Mouse (Mus musculus): Measurements from ENCODE around the gene Gm42688. TPM values are rescaled to one million over a fixed set of nuclear protein-coding genes. Genes with fewer than 3 reads are reported as not detected.

Gene Gm42688
- polyA plus RNA-seq, 1 experiment from 2014 or later: 4.3 TPM

DNA sequence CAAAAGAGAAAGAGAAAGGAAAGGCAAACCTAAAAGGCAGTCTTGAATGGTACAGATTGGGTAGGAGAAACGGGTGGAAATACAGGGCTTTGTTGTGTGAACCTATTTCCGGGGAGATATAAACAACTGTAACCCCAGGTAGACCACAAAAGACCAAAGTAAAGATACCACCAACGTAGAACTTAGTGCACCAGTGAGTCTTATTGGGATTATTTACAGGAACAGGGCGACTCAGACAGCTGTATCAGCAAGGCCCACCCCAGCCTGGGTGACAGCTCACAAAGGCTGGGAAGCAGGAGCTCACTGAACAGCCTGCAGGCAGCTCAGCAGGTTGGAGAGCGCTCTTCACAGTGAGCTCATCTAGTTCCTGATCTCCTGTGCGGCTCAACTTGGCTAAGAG lies 5.4 kb upstream of the Gm42688 start:
- H3K36me3 ChIP-seq (ENCODE audit: control insufficient read depth, insufficient read depth, low read length): no peaks in the 10 kb centered on the region
- ATAC-seq (ENCODE audit: low FRiP score, low TSS enrichment) (no peak), DNase-seq (no peak)
- H3K9ac ChIP-seq (replicated peaks; ENCODE audit: low read length): no peak overlapping the region
- H3K9me3 ChIP-seq (ENCODE audit: control insufficient read depth, low read length): no peaks in the 10 kb centered on the region
- no peak overlapping the region for H3K27ac ChIP-seq (replicated peaks; ENCODE audit: low read depth, low read length)
- no peak overlapping the region for H3K4me3 ChIP-seq (replicated peaks; ENCODE audit: low read depth, low read length)
- WGBS: 37% methylated on average over 6 of the region's 6 CpGs
- 0 out of 2 replicates have a peak, but pooled peaks cover 4% of the 10 kb centered on the region for H3K4me1 ChIP-seq (ENCODE audit: control insufficient read depth, insufficient read depth, low read length)
- H3K4me2 ChIP-seq (ENCODE audit: low read length): no peak overlapping the region
- H3K27me3 ChIP-seq (ENCODE audit: control insufficient read depth, insufficient read depth, low read length): peaks cover 5% of the 10 kb centered on the region; the same call in 1 of the 2 replicates

DNA sequence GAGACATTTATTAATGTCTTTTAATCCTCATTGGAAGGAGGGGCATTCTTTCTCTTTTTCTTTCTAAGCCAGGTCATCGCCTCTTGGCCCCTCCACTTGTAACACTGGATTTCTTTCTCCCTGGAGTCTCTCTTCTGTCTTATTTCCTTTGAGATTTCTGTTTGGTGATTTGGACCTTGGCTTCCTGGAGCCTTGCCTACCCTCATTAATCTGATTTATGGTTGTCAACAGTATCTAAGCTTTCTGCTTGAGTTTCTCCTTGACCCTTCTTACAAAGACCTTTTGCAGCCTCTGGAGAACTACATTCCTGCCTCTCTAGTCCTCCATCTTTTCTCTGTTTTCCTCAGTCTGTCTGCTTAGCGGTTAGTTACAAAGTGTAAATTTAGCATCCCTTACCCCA lies 3.0 kb upstream of the Gm42688 start:
- DNase-seq (no peak), ATAC-seq (ENCODE audit: low FRiP score, low TSS enrichment) (no peak)
- Histone ChIP-seq H3K9me3 (ENCODE audit: control insufficient read depth, low read length) (no peaks in the 10 kb centered on the region), H3K4me1 (ENCODE audit: control insufficient read depth, insufficient read depth, low read length) (peaks cover 14% of the 10 kb centered on the region), H3K4me2 (ENCODE audit: low read length) (no peak overlapping the region), H3K27me3 (ENCODE audit: control insufficient read depth, insufficient read depth, low read length) (no peaks in the 10 kb centered on the region), H3K4me3 (replicated peaks; ENCODE audit: low read depth, low read length) (no peak overlapping the region), H3K9ac (replicated peaks; ENCODE audit: low read length) (no peak overlapping the region), H3K36me3 (ENCODE audit: control insufficient read depth, insufficient read depth, low read length) (no peaks in the 10 kb centered on the region), H3K27ac (replicated peaks; ENCODE audit: low read depth, low read length) (no peak overlapping the region)
- 74% methylated on average over 2 of the region's 2 CpGs for WGBS

DNA sequence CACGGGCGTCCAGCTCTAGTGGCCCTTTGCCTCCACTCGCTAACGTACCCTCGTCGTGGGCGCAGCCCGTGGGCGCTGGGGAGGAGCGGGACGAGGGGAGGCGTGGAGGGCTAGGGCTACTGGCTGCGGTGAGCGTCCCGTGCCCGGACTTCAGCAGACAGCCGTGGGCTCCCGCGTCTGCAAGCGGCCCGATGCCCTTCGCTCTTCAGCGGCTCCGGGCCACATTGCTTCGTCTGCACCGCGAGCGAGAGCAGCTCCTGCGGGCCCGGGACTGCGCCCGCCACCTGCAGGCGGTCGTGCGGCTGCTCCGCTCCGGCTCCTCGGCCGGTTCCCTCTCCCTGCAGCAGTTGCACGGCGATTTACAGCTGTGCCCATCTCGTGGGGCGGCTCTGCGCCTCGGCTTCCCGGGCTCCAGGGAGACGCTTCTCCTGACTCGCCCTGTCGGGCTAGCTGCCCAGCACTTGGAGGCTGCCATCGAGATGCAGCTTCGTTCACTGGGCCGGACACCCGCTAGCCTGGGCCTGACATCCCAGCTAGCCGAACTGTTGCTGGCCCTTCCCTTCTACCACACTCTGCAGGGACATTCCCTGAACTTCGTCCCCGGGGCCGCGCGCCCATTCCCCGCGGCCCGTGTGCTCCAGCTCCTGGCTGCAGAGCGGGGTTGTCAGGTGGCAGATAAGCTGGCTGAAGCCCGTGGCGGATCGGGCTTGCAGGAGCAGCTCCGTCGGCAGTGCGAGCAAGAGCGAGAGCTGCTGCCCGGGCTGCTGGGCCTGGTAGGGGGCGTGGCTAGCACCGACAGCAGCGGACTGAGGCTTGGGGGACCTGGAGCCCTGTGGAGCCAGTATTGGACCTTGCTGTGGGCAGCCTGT lies 505 bp downstream of the Gm42688 start:
- DNase-seq: peak; percentile 80
- Histone ChIP-seq H3K9me3 (ENCODE audit: control insufficient read depth, low read length) (no peaks in the 10 kb centered on the region), H3K4me3 (replicated peaks; ENCODE audit: low read depth, low read length) (peak overlapping the region; percentile 77), H3K36me3 (ENCODE audit: control insufficient read depth, insufficient read depth, low read length) (no peaks in the 10 kb centered on the region), H3K27ac (replicated peaks; ENCODE audit: low read depth, low read length) (peak overlapping the region; percentile 82), H3K9ac (replicated peaks; ENCODE audit: low read length) (peak overlapping the region; percentile 75), H3K27me3 (ENCODE audit: control insufficient read depth, insufficient read depth, low read length) (no peaks in the 10 kb centered on the region), H3K4me2 (ENCODE audit: low read length) (peak overlapping the region; percentile 99), H3K4me1 (ENCODE audit: control insufficient read depth, insufficient read depth, low read length) (peaks cover 14% of the 10 kb centered on the region)
- peak; percentile 79 for ATAC-seq (ENCODE audit: low FRiP score, low TSS enrichment)
- under 1% methylated on average over 74 of the region's 74 CpGs for whole genome bisulfite sequencing

DNA sequence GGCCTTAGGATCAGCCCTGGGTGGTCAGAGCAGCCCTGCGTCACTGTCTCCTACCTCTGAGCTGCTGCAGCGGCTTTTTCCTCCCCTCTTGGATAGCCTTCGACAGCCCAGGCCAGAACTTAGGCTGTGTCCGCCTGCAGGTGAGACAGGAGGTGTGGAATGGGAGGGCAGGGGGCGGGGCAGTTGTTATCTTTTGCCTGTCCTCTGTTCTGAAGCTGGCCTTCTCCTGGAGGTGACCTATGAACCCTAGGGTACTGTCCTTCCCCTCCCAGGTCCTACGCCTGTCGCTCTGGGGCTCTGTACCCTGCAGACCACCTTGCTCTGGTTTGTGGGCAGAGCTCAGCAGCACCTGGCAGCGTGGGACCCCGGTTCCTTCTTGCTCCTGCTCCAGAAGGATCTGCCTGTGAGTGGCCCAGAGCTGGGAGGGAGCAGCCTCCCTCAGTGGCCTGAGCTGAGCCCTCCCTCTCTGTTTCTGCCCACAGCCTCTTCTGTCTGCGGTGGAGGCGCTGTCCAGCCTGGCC lies 1.8 kb downstream of the Gm42688 start:
- 44% methylated on average over 11 of the region's 11 CpGs for WGBS
- Histone ChIP-seq H3K27ac (replicated peaks; ENCODE audit: low read depth, low read length) (no peak overlapping the region), H3K4me3 (replicated peaks; ENCODE audit: low read depth, low read length) (peak overlapping the region; percentile 77)

DNA sequence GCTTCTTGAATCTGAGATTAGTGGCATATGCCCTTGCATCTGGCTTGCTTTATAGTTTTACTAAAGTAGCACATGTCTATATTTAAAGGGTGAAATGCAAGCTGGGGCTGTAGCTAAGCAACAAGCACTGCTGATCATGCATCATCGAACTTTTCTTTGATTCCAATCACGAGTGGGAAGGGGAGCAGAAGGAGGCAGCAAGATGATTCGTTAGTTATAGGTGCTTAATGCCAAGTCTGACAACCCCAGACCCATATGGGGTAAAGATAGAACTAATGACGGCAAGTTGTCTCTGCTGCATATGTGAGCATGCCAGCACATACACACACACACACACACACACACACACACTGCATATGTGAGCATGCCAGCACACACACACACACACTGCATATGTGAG lies 2.7 kb downstream of the Gm42688 start:
- Histone ChIP-seq H3K27me3 (ENCODE audit: control insufficient read depth, insufficient read depth, low read length) (no peaks in the 10 kb centered on the region), H3K9me3 (ENCODE audit: control insufficient read depth, low read length) (no peaks in the 10 kb centered on the region), H3K4me2 (ENCODE audit: low read length) (no peak overlapping the region), H3K4me1 (ENCODE audit: control insufficient read depth, insufficient read depth, low read length) (peaks cover 26% of the 10 kb centered on the region), H3K9ac (replicated peaks; ENCODE audit: low read length) (no peak overlapping the region), H3K36me3 (ENCODE audit: control insufficient read depth, insufficient read depth, low read length) (no peaks in the 10 kb centered on the region), H3K27ac (replicated peaks; ENCODE audit: low read depth, low read length) (no peak overlapping the region), H3K4me3 (replicated peaks; ENCODE audit: low read depth, low read length) (no peak overlapping the region)
- ATAC-seq (ENCODE audit: low FRiP score, low TSS enrichment): no peak
- DNase-seq: no peak
- 75% methylated on average over 4 of the region's 4 CpGs for WGBS

More for the DNA sequence above, 1.8 kb downstream of the Gm42688 start:
- Histone ChIP-seq H3K27me3 (ENCODE audit: control insufficient read depth, insufficient read depth, low read length) (no peaks in the 10 kb centered on the region), H3K36me3 (ENCODE audit: control insufficient read depth, insufficient read depth, low read length) (no peaks in the 10 kb centered on the region), H3K9ac (replicated peaks; ENCODE audit: low read length) (peak overlapping the region; percentile 75), H3K4me1 (ENCODE audit: control insufficient read depth, insufficient read depth, low read length) (peaks cover 21% of the 10 kb centered on the region), H3K9me3 (ENCODE audit: control insufficient read depth, low read length) (no peaks in the 10 kb centered on the region), H3K4me2 (ENCODE audit: low read length) (peak overlapping the region; percentile 99)
- ATAC-seq (ENCODE audit: low FRiP score, low TSS enrichment): no peak
- no peak for DNase-seq

DNA sequence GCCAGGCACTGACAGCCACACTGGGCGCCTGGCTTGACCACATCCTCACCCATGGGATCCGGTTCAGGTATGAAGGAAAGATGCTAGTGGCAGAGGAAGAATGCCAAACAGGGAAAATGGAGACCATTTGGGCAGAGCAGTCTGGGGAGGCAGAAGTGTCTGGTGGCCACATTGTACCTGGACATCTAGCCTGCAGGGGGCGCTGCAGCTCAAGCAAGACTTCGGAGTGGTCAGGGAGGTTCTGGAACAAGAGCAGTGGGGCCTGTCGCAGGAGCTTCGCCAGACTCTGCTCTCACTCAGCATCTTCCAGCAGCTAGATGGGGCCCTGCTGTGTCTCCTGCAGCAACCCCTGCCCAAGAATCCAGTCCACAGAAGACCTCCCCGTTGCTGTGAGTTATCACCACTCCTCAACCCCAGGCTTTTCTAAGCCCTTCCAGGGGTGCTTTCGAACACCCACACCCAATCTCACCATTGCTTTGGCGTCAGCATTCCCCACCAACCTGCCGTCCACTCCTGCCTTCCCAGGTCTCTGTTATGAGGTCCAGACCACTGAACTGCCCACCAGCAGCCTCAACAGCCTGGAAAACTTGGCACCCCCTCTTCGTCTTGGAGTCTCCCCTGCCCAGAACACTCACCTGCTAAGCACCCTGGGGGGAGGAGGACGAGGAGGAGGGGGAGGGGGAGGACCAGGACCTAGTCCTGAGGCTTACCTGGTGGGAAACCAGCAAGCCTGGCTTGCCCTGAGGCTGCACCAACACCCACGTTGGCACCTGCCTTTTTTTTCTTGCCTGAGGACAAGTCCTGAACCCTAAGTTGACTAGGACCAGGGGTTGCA lies 6.4 kb downstream of the Gm42688 start:
- peak overlapping the region; percentile 90 for H3K4me3 ChIP-seq (replicated peaks; ENCODE audit: low read depth, low read length)
- H3K36me3 ChIP-seq (ENCODE audit: control insufficient read depth, insufficient read depth, low read length): 0 out of 2 replicates have a peak, but pooled peaks cover 8% of the 10 kb centered on the region
- no peaks in the 10 kb centered on the region for H3K9me3 ChIP-seq (ENCODE audit: control insufficient read depth, low read length)
- WGBS: 33% methylated on average over 13 of the region's 13 CpGs
- H3K4me1 ChIP-seq (ENCODE audit: control insufficient read depth, insufficient read depth, low read length): peaks cover 26% of the 10 kb centered on the region
- H3K27me3 ChIP-seq (ENCODE audit: control insufficient read depth, insufficient read depth, low read length): no peaks in the 10 kb centered on the region
- peak overlapping the region; percentile 88; the same call in 1 of the 2 replicates for H3K9ac ChIP-seq (replicated peaks; ENCODE audit: low read length)
- peak overlapping the region; percentile 91 for H3K4me2 ChIP-seq (ENCODE audit: low read length)
- no peak for ATAC-seq (ENCODE audit: low FRiP score, low TSS enrichment)
- peak overlapping the region; percentile 83; the same call in 1 of the 2 replicates for H3K27ac ChIP-seq (replicated peaks; ENCODE audit: low read depth, low read length)
- DNase-seq: peak; percentile 76

DNA sequence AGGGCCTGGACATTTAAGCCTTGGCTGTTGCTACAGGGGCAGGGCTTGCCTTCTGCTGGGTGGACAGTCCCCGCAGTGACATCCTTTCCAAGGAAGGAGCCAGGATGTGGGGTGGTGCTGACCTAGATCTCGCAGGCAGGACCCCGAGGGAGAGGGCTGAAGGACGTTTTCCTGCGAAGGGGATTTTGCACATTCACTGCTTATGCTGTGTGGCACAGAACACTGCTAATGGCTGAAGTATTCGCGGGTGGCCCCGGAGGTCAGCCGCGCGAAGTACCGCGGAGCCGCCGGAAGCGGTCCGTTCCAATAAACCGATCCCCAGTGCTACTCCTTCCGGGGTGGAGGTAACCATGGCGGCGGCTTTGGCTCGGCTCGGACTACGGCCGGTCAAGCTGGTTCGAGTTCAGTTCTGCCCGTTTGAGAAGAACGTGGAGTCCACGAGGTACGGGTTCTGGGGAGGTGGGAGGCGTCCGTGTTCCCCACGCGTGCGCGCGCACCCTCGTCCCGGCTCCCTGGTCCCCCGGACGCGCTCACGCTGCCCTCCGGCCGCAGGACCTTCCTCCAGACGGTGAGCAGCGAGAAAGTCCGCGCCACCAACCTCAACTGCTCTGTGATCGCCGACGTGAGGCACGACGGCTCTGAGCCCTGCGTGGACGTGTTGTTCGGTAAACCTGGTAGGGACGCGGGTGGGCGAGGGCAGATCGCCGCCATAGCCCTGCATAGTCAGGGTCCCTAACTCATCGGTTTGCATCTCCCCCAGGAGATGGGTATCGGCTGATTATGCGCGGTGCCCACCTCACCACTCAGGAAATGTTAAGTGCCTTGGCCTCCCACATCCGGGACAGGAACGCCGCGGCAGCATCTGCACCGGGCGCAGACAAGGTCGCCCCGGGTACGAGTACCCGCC lies 7.6 kb downstream of the Gm42688 start, which contains the start of gene Mrpl53:
Mrpl53 (plus strand) TSS at position 279 of the 907 bp plus-strand sequence.
- 0 out of 2 replicates have a peak, but pooled peaks cover 8% of the 10 kb centered on the region for H3K36me3 ChIP-seq (ENCODE audit: control insufficient read depth, insufficient read depth, low read length)
- no peaks in the 10 kb centered on the region for H3K27me3 ChIP-seq (ENCODE audit: control insufficient read depth, insufficient read depth, low read length)
- H3K9ac ChIP-seq (replicated peaks; ENCODE audit: low read length): peak within 1 kb of the TSS; percentile 88
- peak within 1 kb of the TSS; percentile 91 for H3K4me2 ChIP-seq (ENCODE audit: low read length)
- peak; percentile 90 for ATAC-seq (ENCODE audit: low FRiP score, low TSS enrichment)
- peaks cover 20% of the 10 kb centered on the region for H3K4me1 ChIP-seq (ENCODE audit: control insufficient read depth, insufficient read depth, low read length)
- peak within 1 kb of the TSS; percentile 90 for H3K4me3 ChIP-seq (replicated peaks; ENCODE audit: low read depth, low read length)
- peak within 1 kb of the TSS; percentile 83 for H3K27ac ChIP-seq (replicated peaks; ENCODE audit: low read depth, low read length)
- under 1% methylated on average over 76 of the region's 76 CpGs for WGBS
- no peaks in the 10 kb centered on the region for H3K9me3 ChIP-seq (ENCODE audit: control insufficient read depth, low read length)
- peak; percentile 89 for DNase-seq
